Mouse (Mus musculus) neutrophil, adult 83 days (primary cell): ENCODE measurements around the gene Anks6. TPM values are rescaled to one million over a fixed set of nuclear protein-coding genes. Genes with fewer than 3 reads are reported as not detected.

Source experiments
- total RNA-seq, 2 experiments: library from RNA; stranded (reverse); gene quantifications; one replicate each; pipeline ENCODE4 v1.2.4; 2023

Anks6 gene
- under 1 TPM; 0.18 to 0.29 TPM for total RNA-seq

GRCm38 (mm10) chr4:47056791-47057509 is at the start of gene Anks6:
Gene Anks6, minus strand, starts transcription at chr4:47057427.

GRCm38 (mm10) chr4:47091493-47092386 is 34.5 kb upstream of the Anks6 start, which contains the start of gene Galnt12:
Gene Galnt12, plus strand, starts transcription at chr4:47091909.

GRCm38 (mm10) chr4:46991016-46991958 is 65.9 kb downstream of the Anks6 start, which contains the start of gene Gabbr2:
Gene Gabbr2, minus strand, starts transcription at chr4:46991873.

Other genes with a start within 250 kb of the Anks6 start
- under 1 TPM in 1 of 2 experiments, not detected in 1; 0.07 TPM for gene Gabbr2, start 65.6 kb downstream of the Anks6 start, total RNA-seq
- gene Galnt12, start 34.5 kb upstream of the Anks6 start, total RNA-seq, result under 1 TPM; 0.35 to 0.39 TPM
- gene Col15a1, start 150.7 kb upstream of the Anks6 start, total RNA-seq, result 1 to 10 TPM in 1 of 2 experiments, under 1 TPM in 1; 0.93 to 1.2 TPM